Mouse (Mus musculus) left cerebral cortex, postnatal 25 days (tissue): ENCODE measurements around the gene Phlpp1. TPM values are rescaled to one million over a fixed set of nuclear protein-coding genes. Genes with fewer than 3 reads are reported as not detected.

ENCODE experiments used
- DNase-seq, 2 experiments: peaks; one replicate each; pipeline ENCODE4 v3.0.0; 2022; ENCODE audit warnings: low spot score in 2 of 2, mixed read lengths in 1 of 2
- intact Hi-C: fragments of 180-260 bp; cut with DNase I; formaldehyde crosslinking; loops from one replicate; pipeline ENCODE4 v1.15.1; 2025
- total RNA-seq, 2 experiments: library from RNA; stranded (reverse); gene quantifications; 2 replicates each; pipeline ENCODE4 v1.2.3; 2021

Phlpp1 gene
- total RNA-seq, 2 experiments from 2014 or later = 60.2 to 64.6 TPM

- DNase-seq = no peak
- intact Hi-C loops = no loop called here
Measured at GRCm38 (mm10) chr1:106189311-106189710, 17.8 kb downstream of the Phlpp1 start.

GRCm38 (mm10) chr1:106190695-106191094 lies 19.1 kb downstream of the Phlpp1 start:
- DNase-seq = no peak
- intact Hi-C loops = no loop called here

- no peak for DNase-seq
Measured at GRCm38 (mm10) chr1:106191885-106192284, 20.3 kb downstream of the Phlpp1 start.

GRCm38 (mm10) chr1:106192864-106193470 lies 21.4 kb downstream of the Phlpp1 start:
- no peak for DNase-seq
- intact Hi-C loops = no loop called here

More at GRCm38 (mm10) chr1:106191885-106192284, 20.3 kb downstream of the Phlpp1 start:
- intact Hi-C loops = no loop called here

- no peak for DNase-seq
- intact Hi-C loops = no loop called here
Measured at GRCm38 (mm10) chr1:106193487-106193886, 21.9 kb downstream of the Phlpp1 start.

- intact Hi-C loops = no loop called here
- no peak for DNase-seq
Measured at GRCm38 (mm10) chr1:106194263-106194662, 22.7 kb downstream of the Phlpp1 start.

GRCm38 (mm10) chr1:106197991-106198390 lies 26.4 kb downstream of the Phlpp1 start:
- no peak for DNase-seq
- intact Hi-C loops = loop anchor here (2.0 kb wide), 1 partner anchor 25 kb away; no protein-coding TSS in a partner anchor

- no peak for DNase-seq
- intact Hi-C loops = loop anchor here (2.0 kb wide), 1 partner anchor 26 kb away; no protein-coding TSS in a partner anchor
Measured at GRCm38 (mm10) chr1:106199109-106199508, 27.6 kb downstream of the Phlpp1 start.

GRCm38 (mm10) chr1:106199686-106200085 lies 28.1 kb downstream of the Phlpp1 start:
- DNase-seq = peak; percentile 64 to 86
- intact Hi-C loops = loop anchor here (2.0 kb wide), 1 partner anchor 27 kb away; no protein-coding TSS in a partner anchor

- intact Hi-C loops = no loop called here
- DNase-seq = no peak
Measured at GRCm38 (mm10) chr1:106201025-106201424, 29.5 kb downstream of the Phlpp1 start.

GRCm38 (mm10) chr1:106201929-106202328 lies 30.4 kb downstream of the Phlpp1 start:
- no peak for DNase-seq
- intact Hi-C loops = no loop called here

GRCm38 (mm10) chr1:106203942-106204341 lies 32.4 kb downstream of the Phlpp1 start:
- DNase-seq = no peak
- intact Hi-C loops = no loop called here

- intact Hi-C loops = no loop called here
- DNase-seq = peak in 1 of 2 experiments; percentile 46
Measured at GRCm38 (mm10) chr1:106204350-106204749, 32.8 kb downstream of the Phlpp1 start.

- no peak for DNase-seq
Measured at GRCm38 (mm10) chr1:106208581-106208980, 37.0 kb downstream of the Phlpp1 start.

GRCm38 (mm10) chr1:106210461-106210860 lies 38.9 kb downstream of the Phlpp1 start:
- no peak for DNase-seq
- intact Hi-C loops = no loop called here

More at GRCm38 (mm10) chr1:106208581-106208980, 37.0 kb downstream of the Phlpp1 start:
- intact Hi-C loops = no loop called here

- intact Hi-C loops = no loop called here
- DNase-seq = no peak
Measured at GRCm38 (mm10) chr1:106211146-106211545, 39.6 kb downstream of the Phlpp1 start.

- no peak for DNase-seq
- intact Hi-C loops = no loop called here
Measured at GRCm38 (mm10) chr1:106220431-106220830, 48.9 kb downstream of the Phlpp1 start.

- intact Hi-C loops = no loop called here
Measured at GRCm38 (mm10) chr1:106221371-106221770, 49.8 kb downstream of the Phlpp1 start.

GRCm38 (mm10) chr1:106221964-106222363 lies 50.4 kb downstream of the Phlpp1 start:
- DNase-seq = no peak
- intact Hi-C loops = no loop called here

More at GRCm38 (mm10) chr1:106221371-106221770, 49.8 kb downstream of the Phlpp1 start:
- DNase-seq = no peak

GRCm38 (mm10) chr1:106226613-106227012 lies 55.1 kb downstream of the Phlpp1 start:
- no peak for DNase-seq

GRCm38 (mm10) chr1:106230313-106230712 lies 58.8 kb downstream of the Phlpp1 start:
- no peak for DNase-seq
- intact Hi-C loops = no loop called here

More at GRCm38 (mm10) chr1:106226613-106227012, 55.1 kb downstream of the Phlpp1 start:
- intact Hi-C loops = no loop called here
